Mouse (Mus musculus): ENCODE measurements around the gene Jag1. TPM values are rescaled to one million over a fixed set of nuclear protein-coding genes. Genes with fewer than 3 reads are reported as not detected.

Gene Jag1
- total RNA-seq, 1 experiment from 2014 or later: 12.1 TPM

- DNase-seq: no peak
Observed at GRCm38 (mm10) chr2:137099211-137099734, 17.2 kb downstream of the Jag1 start.

DNA sequence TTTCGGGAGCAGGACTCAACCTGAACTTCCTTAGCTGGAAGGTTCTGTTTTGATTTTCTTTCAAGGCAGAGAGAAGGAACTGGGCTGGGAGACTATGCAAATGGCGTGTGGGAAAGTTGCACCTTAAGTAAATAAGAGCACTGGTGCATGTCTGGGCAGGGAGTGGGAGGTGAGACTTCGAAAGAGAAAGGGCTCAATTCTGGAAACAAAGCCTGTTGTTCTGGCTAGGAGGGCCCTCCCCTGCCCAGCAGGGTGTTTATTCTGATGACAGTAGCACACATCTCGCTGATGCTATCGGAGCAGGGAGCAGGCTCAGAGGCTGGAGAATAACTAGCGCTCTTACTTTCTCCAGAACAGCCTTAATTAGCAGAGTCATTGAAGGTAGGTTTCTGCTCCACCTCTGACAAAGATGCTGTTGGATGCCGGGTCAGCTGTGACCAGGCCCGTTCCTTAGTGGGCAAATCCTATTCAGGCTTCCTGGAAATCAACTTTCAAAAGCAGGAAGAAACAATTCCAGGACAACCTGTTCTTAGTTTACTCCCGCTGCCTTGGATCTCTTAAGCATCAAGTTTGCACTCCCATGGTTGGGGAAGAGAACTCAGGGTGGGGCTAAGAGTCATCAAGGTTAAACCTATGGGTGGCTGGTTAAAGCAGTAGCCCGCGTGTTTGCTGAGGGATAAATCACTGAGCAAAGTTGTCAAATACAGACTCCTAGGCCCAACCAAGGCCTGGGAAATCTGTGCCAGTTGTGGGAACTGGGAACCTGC, 18.0 kb downstream of the Jag1 start:
- no peak for DNase-seq

- DNase-seq: no peak
Observed at GRCm38 (mm10) chr2:137096981-137097460, 19.4 kb downstream of the Jag1 start.

- DNase-seq: no peak
Observed at GRCm38 (mm10) chr2:137094301-137094700, 22.1 kb downstream of the Jag1 start.

DNA sequence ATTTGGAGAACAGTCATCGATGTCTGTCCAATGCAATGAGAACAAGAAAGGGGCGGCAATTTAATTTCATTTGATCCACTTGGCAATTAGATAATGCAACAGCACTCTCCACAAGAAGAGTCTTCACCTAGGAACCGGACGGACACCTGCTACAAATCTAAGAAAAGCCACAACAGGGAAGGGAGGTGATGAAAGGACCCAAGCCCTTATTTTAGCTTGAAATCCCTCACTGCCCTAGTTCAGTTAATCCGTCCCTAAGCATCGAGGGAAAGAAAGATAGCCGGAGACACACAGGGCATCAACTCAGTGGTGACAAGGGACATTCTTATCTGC, 23.2 kb downstream of the Jag1 start:
- DNase-seq: no peak

GRCm38 (mm10) chr2:137092523-137093297, 23.7 kb downstream of the Jag1 start:
- no peak for DNase-seq

DNA sequence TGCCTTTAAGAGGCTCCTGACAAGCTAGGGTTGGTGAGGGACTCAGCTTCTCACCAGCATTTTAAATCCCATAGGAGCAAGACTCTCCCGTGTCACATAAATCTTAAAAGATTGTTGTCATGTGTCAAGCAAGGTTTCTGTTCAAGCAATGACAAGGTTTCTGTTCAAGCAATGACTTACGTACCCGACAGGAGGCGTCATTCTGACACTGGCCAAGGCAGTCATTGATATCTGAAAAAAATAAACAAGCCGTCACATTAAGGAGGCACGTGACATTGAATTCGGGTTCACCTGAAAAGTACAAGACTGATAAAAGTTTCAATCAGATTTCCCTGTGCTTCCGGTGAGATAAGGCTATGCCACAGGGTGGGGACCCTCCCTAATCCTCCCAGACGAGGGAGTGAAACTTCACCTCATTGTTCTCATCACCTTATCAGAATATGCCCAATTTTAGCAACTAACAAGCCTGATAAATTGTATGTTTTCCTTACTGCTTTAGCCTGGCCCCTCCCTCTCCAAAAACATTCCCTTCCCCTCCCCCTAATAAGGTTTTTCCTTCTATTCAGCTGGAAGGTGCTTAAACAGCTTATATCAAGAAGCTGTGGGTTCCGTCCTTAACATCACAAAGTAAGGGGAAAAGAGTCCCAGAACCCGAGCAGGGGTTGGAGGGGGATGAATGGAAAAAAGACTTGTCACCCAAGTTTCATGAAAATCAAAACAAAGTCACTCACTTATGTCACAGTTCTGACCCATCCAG, 24.5 kb downstream of the Jag1 start:
- no peak for DNase-seq

DNA sequence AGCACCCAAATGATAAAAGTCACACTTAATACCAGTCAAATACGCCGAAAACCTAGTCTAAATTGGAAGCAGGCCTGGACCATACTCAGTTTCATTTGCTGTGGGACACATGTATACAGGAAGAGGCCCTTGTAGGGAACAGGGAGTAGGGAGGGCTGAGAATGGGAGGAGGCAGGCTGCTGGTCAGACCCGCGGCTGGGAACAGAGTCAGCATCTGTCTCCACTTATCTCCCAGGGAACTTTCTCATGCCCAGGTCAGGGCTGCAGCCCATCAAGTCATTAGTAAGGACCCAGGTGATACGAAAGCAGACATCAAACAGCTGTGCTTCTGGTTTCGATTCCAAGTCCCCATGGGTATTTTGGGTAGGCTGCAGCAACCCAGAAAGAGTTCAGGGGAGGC, 28.7 kb downstream of the Jag1 start:
- no peak for DNase-seq

GRCm38 (mm10) chr2:137086621-137087395, 29.6 kb downstream of the Jag1 start:
- DNase-seq: no peak

- DNase-seq: no peak
Observed at GRCm38 (mm10) chr2:137085257-137085656, 31.2 kb downstream of the Jag1 start.

GRCm38 (mm10) chr2:137082896-137083620, 33.4 kb downstream of the Jag1 start:
- DNase-seq: no peak

DNA sequence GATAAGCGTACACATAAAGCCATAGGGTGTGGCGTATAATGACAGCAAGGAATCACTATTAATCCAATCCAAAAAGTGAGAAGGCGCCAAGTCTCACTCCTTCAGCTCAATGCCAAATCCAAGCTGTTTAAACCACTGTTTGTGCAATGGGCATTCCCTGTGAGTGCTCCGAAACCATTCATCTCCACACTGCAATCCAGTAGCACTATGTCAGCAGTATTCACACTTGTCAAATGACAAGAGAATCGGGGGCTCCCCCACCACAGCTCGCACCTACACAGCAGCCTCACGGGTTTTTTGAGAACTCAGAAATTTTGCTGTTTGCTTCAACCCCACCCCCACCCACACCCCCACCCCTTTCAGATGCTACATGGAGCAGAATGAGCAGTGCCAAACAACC, 35.4 kb downstream of the Jag1 start:
- DNase-seq: no peak

- no peak for DNase-seq
Observed at GRCm38 (mm10) chr2:137080468-137080867, 36.0 kb downstream of the Jag1 start.

DNA sequence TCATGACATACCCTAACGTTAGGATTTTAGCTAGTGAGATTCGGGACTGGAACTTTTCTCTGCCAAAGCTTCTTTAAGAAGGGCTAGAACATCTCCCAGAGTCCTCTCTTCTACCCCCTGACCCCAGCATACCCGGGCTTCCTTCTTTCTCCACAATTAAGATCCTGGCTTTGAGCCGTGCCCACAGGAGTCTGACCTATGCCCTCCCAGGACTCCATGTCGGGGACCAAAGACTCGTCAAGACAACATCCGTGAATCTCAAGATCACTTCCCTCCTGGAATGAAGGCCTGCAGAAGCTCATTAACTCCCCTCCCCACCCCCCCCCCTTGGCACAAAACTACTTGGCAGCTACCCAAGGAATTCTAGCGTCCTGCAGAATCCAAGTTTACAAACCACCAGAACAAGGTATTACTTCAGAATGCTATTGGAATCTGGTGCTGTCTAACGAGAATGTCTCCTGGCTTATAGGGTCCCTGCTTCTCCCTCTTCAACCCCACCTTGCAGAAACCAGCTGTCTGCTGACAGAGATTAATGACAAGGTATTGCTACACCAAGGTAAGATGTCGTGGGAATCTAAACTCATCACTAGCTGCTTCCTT, 36.6 kb downstream of the Jag1 start:
- DNase-seq: no peak

GRCm38 (mm10) chr2:137078771-137079170, 37.7 kb downstream of the Jag1 start:
- no peak for DNase-seq

DNA sequence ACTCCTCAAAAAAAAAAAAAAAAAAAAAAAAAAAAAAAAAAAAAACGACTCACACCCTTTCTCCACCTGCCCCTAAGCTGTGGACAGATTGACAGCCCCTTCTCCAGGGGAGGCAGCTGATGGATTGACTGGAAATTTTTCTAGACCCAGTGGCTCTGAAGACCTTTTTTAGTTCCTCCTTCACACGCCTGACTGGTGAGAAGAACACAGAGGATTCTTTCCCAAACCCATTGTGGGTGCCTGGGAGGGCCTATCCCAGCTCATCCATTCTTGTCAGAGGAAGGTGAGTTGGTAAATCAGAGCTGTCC, 42.2 kb downstream of the Jag1 start:
- DNase-seq: no peak

DNA sequence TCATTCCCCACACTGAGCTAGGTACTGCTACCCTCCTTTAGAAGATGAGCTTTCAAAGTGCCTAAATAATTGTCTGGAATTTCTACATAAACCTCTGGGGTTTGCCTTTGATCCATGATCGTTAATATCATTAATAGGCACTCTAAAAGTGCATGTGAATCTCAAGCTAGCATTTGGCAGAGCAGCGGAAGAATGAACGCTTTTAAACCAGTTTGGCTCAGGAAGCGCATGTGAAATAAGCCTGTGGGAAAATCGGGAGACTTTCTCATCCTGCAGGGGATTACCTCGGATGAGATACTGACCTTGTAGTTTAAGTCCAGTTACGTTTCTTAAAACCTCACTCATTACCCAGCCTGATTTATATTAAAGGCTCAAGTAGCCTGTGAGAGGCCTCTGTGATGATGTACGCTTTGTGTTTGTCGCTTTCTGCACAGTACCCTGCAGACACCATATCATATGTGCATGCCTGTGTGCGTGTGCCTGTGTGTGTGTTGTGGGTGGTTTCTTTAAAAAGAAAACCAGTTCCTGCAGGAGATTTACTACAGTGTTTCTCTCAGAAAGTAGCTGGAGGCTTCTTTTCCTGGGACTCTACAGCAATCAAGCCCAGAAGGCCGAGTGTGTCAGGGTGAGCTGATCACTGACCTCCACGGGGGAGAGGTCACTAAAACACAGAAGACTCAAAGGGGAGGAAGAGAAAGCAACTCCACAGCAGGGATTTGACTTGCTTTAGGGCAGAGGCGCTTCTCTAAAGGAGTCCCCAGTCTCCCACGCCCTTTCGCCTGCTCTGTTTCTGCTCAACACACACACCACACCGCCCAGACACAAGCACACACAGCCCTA, 42.8 kb downstream of the Jag1 start:
- no peak for DNase-seq

DNA sequence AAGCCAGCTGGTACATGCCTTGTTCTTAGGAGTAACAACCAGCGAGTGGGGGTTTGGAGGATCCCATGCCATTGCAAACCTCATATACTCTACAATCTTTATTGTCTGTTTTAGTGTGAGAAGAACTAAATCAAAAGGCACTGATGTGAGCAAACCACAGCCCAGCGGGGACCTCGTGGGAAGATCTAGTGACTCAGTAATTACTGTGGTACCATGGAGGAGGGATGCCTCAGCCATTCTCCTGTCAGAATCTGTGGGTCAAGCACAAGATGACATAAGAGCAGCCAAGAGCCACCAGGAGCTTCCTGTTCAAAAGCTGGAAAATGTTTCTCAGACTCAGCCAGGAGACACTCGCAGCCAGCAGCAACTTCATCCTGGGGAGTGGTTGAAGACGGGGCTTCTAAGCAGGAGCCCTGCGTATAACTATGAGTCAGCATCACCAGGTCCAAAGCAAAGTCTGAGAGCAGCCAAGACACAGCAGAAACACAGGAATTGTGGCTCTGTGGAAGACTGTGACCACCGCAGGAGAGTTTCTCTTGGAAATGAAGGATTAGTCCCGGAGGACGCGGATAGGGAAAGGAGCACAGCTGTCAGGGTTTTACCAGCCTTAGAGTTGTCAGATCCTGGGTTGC, 48.8 kb downstream of the Jag1 start:
- DNase-seq: no peak

GRCm38 (mm10) chr2:137064513-137064912, 51.9 kb downstream of the Jag1 start:
- DNase-seq: no peak

- no peak for DNase-seq
Observed at GRCm38 (mm10) chr2:137063829-137064228, 52.6 kb downstream of the Jag1 start.
